Mouse (Mus musculus) liver, postnatal 0 days (tissue): ENCODE measurements around the gene Rcn1. TPM values are rescaled to one million over a fixed set of nuclear protein-coding genes. Genes with fewer than 3 reads are reported as not detected.

Experiments
- ATAC-seq: fragments of 200-750 bp; cut with Nextera tagmentation; 2 replicates; pipeline ENCODE4 v1.8.0; 2017; ENCODE audit warnings: mild to moderate bottlenecking, moderate library complexity
- DNase-seq: peaks from one replicate; pipeline ENCODE4 v3.0.0-alpha.2; 2016
- H3K27ac ChIP-seq: fragments of 300-500 bp; sonication (generic); 2 replicates; pipeline ENCODE4 v1.5.1; 2014; ENCODE audit warnings: antibody characterized with exemption, moderate library complexity, mild to moderate bottlenecking, low read depth
- H3K27me3 ChIP-seq: fragments of 300-500 bp; sonication (generic); 2 replicates; pipeline ENCODE4 v1.6.1; 2014; ENCODE audit warnings: low read length, control low read depth, mixed read lengths; ENCODE audit not compliant: insufficient read depth
- H3K36me3 ChIP-seq: fragments of 300-500 bp; sonication (generic); replicated peaks from 2 replicates; pipeline ENCODE4 v1.6.1; 2014; ENCODE audit warnings: mild to moderate bottlenecking, control low read depth, low read length, moderate library complexity, mixed read lengths; ENCODE audit not compliant: insufficient read depth
- H3K4me1 ChIP-seq: fragments of 300-500 bp; sonication (generic); 2 replicates; pipeline ENCODE4 v1.6.1; 2014; ENCODE audit warnings: antibody characterized with exemption, mild to moderate bottlenecking, control low read depth; ENCODE audit not compliant: insufficient read depth
- H3K4me2 ChIP-seq: fragments of 300-500 bp; sonication (generic); 2 replicates; pipeline ENCODE4 v1.6.1; 2014; ENCODE audit warnings: low read depth, mild to moderate bottlenecking, low read length, moderate library complexity, mixed read lengths
- H3K4me3 ChIP-seq: fragments of 300-500 bp; sonication (generic); 2 replicates; pipeline ENCODE4 v1.5.1; 2014; ENCODE audit warnings: low read depth, low read length
- H3K9ac ChIP-seq: fragments of 300-500 bp; sonication (generic); replicated peaks from 2 replicates; pipeline ENCODE4 v1.6.1; 2014; ENCODE audit warnings: mild to moderate bottlenecking, moderate library complexity
- H3K9me3 ChIP-seq: fragments of 300-500 bp; sonication (generic); 2 replicates; pipeline ENCODE4 v1.6.1; 2016; ENCODE audit warnings: mild to moderate bottlenecking, control low read depth, low read length, mixed read lengths
- CTCF ChIP-seq: sonication (generic); IDR thresholded peaks from 2 replicates; pipeline ENCODE4 v1.5.1; 2016; ENCODE audit warnings: antibody characterized with exemption, low read depth
- EP300 ChIP-seq: IDR thresholded peaks from 2 replicates; pipeline ENCODE4 v1.6.1; 2016; ENCODE audit warnings: antibody characterized with exemption, low read depth, mild to moderate bottlenecking
- WGBS: fragments of 180-500 bp; shearing (Covaris S2); extraction: QIAGEN DNeasy Blood & Tissue Kit; methylation state at CpG from one replicate; pipeline ENCODE4 v1.1.7; 2014; ENCODE audit not compliant: insufficient replicate concordance; 5-methylcytosine and 5-hydroxymethylcytosine counted together
- polyA plus RNA-seq: library from polyadenylated mRNA; unstranded; fragments of >200 nt; fragmentation: Nextera tagmentation; extraction: Ambion mirVana; gene quantifications from 2 replicates; pipeline ENCODE4 v1.2.1, GENCODE M21; 2015

The Rcn1 gene
- polyA plus RNA-seq, 1 experiment from 2014 or later = 8.6 TPM

DNA sequence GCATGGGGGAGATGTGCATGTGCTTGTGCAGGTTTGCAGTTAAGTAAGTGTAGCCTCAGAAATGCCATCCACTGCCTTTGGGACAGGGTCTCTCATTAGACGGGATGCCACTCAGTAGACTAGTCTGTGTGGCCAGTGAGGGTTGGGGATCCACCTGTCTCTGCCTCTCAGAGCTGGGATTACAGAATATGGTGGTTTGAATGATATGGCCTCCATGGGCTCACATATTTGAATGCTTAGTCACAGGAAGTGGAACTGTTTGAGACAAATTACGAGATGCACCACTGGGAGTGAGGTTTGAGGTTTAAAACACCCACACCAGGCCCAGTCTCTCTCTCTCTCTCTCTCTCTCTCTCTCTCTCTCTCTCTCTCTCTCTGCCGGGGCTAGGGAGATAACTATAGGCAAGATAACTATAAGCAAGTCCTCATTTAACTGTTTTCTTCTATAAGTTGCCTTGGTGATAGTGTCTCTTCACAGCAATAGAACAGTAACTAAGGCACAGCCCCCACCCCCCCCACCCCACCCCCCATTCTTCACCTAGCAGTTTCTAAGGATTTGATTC lies 18.3 kb downstream of the Rcn1 start:
- 79% methylated on average over 3 of the region's 3 CpGs for WGBS

DNA sequence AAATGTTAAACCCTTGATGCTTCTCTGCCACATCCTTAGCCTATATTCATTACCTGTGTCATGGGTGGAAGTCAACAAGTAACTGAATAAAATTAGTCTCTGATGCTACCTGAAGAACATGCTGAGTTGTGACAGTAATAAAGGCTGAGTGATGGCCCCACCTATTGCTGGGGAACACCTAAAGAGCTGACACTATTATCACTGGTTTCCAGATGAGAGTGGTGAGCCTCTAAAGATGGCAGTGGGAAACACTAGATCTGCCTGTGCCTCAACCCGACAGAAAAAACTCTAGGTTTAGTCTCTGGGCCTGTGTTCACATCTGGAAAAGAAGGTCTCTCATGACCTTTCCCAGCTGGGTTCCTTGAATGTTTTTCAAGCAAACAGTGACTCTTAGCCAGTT lies 19.4 kb downstream of the Rcn1 start:
- WGBS = 64% methylated on average over 1 of the region's 1 CpGs
- no peak for ATAC-seq
- Histone ChIP-seq H3K4me1 (no peaks in the 10 kb centered on the region), H3K36me3 (no peaks in the 10 kb centered on the region; the same call in 1 of the 2 replicates), H3K4me2 (no peak overlapping the region), H3K4me3 (no peak overlapping the region), H3K9me3 (no peaks in the 10 kb centered on the region), H3K27ac (no peak overlapping the region), H3K27me3 (no peaks in the 10 kb centered on the region), H3K9ac (no peak overlapping the region)
- DNase-seq = no peak
- TF ChIP-seq EP300 (no peak), CTCF (no peak)

More for the DNA sequence above, 18.3 kb downstream of the Rcn1 start:
- H3K36me3 ChIP-seq = no peaks in the 10 kb centered on the region; the same call in none of the 2 replicates
- no peak overlapping the region for H3K4me3 ChIP-seq
- ATAC-seq (no peak), DNase-seq (no peak)
- no peaks in the 10 kb centered on the region for H3K27me3 ChIP-seq
- no peak overlapping the region for H3K4me2 ChIP-seq
- H3K4me1 ChIP-seq = no peaks in the 10 kb centered on the region
- no peak for TF ChIP-seq EP300
- no peak for TF ChIP-seq CTCF
- no peaks in the 10 kb centered on the region for H3K9me3 ChIP-seq
- no peak overlapping the region for H3K27ac ChIP-seq
- H3K9ac ChIP-seq = no peak overlapping the region

DNA sequence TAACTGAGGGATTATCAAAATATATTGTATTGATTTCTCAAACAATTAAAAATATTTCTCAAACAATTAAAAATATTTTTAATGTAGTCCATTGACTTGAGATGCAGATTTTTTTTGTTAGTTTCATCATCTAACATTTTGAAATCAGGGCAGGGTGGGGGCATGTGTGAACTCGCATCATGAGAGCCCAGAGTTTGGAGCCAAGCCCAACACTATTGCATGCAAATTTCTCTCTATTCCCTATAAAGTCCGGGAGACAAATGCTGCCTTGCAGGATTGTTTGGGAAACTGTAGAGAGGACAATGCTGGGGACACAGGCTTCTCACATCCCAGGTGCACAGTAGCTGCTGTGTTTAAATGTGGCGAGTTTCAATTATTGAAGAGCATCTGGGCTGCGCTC lies 23.4 kb downstream of the Rcn1 start:
- WGBS = 65% methylated on average over 4 of the region's 4 CpGs
- Histone ChIP-seq H3K4me3 (no peak overlapping the region), H3K9me3 (no peaks in the 10 kb centered on the region), H3K27me3 (no peaks in the 10 kb centered on the region), H3K4me1 (no peaks in the 10 kb centered on the region), H3K9ac (no peak overlapping the region), H3K36me3 (no peaks in the 10 kb centered on the region), H3K4me2 (no peak overlapping the region), H3K27ac (no peak overlapping the region)
- no peak for DNase-seq
- no peak for TF ChIP-seq EP300
- no peak for TF ChIP-seq CTCF
- no peak for ATAC-seq

DNA sequence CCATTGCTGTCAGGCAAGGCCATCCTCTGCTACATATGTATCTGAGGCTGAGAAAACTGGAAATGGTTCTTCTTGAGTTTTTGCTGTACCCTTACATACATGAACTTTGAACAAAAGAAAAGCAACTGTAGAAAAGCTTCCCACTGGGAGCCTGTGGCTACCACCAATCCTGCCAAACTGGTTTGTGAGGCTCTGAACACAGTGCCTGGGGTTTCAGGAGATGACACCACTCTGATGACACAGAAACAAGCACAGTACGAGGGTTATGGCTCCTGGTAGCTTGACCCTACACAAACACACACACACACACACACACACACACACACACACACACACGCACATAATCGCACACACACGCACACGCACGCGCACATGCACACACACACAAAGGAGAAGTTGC lies 23.9 kb downstream of the Rcn1 start:
- WGBS = 68% methylated on average over 7 of the region's 7 CpGs
- no peak for DNase-seq

DNA sequence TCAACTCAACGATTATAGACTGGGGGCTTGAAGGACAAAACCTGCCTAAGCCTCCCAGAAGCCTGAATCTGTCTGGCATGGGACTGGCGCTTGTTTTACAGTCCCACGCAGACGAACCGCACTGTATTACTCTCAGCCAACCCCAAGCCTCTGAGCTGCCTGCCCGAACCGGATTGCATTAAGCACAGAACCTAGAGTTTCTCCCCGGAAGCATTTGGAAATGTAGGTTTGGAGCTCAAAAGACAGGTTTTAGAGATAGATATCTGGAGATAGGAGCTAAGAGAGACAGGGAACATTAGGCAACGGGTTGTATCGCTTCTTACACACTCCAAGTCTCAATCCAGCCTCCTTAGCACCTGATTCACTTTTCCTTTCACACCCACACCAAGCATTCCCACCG lies 25.5 kb downstream of the Rcn1 start:
- no peak overlapping the region for H3K4me2 ChIP-seq
- no peaks in the 10 kb centered on the region for H3K36me3 ChIP-seq
- H3K27me3 ChIP-seq = no peaks in the 10 kb centered on the region
- no peak for ATAC-seq
- no peak for TF ChIP-seq CTCF
- no peak for TF ChIP-seq EP300
- DNase-seq = no peak
- no peak overlapping the region for H3K27ac ChIP-seq
- no peaks in the 10 kb centered on the region for H3K4me1 ChIP-seq
- no peaks in the 10 kb centered on the region for H3K9me3 ChIP-seq
- H3K4me3 ChIP-seq = no peak overlapping the region
- no peak overlapping the region for H3K9ac ChIP-seq
- 78% methylated on average over 11 of the region's 11 CpGs for WGBS

More for the DNA sequence above, 23.9 kb downstream of the Rcn1 start:
- Histone ChIP-seq H3K9me3 (no peaks in the 10 kb centered on the region), H3K9ac (no peak overlapping the region), H3K4me3 (no peak overlapping the region), H3K27ac (no peak overlapping the region), H3K27me3 (no peaks in the 10 kb centered on the region), H3K4me2 (no peak overlapping the region), H3K4me1 (no peaks in the 10 kb centered on the region), H3K36me3 (no peaks in the 10 kb centered on the region)
- TF ChIP-seq EP300 = no peak
- ATAC-seq = no peak

DNA sequence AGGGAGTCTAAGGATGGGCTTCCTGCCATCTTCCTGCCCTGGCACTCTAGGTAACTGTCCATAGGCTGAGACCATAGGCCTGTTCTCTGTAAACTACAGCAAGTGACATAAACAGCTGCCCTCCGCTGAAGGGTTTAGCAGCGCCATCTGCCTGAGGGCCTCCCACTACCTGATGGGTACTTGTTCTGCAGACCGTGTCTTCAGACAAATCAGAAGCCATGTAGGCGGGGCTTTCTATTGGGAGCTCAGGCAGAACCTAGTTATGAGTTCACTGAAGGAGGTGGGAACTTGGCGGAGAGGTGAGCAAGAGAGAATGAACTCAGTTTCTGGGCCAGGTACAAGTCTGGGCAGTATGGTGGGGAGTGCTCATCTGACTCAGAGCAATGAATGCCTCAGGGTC lies 26.4 kb downstream of the Rcn1 start:
- H3K4me1 ChIP-seq = no peaks in the 10 kb centered on the region
- H3K4me3 ChIP-seq = no peak overlapping the region
- H3K9me3 ChIP-seq = no peaks in the 10 kb centered on the region
- H3K27me3 ChIP-seq = no peaks in the 10 kb centered on the region
- H3K9ac ChIP-seq = no peak overlapping the region
- H3K36me3 ChIP-seq = no peaks in the 10 kb centered on the region
- ATAC-seq = no peak
- DNase-seq = no peak
- H3K27ac ChIP-seq = no peak overlapping the region
- H3K4me2 ChIP-seq = no peak overlapping the region
- TF ChIP-seq CTCF (no peak), EP300 (no peak)
- WGBS = 68% methylated on average over 5 of the region's 5 CpGs

DNA sequence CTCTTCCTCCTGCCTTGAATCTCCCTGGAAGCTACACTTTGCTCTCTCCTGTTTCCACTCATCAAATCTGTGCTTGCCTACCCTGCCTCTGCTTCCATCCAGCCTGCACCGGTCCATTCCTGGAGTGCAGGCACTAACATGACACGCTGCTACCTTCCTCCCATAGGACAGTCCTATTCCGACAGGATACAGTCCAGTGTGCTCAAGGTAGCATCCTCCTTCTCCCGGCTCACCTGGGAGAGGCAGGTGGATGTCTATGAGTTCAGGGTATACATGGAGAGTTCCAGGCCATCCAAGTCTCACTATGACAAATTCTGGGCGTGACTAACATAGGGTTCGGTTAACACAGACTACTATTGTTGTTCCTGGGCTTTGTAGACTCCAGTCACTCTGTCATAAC lies 27.0 kb downstream of the Rcn1 start:
- H3K27me3 ChIP-seq = no peaks in the 10 kb centered on the region

More for the DNA sequence above, 27.0 kb downstream of the Rcn1 start:
- no peak overlapping the region for H3K4me2 ChIP-seq
- no peak overlapping the region for H3K27ac ChIP-seq
- H3K9ac ChIP-seq = no peak overlapping the region
- DNase-seq (no peak), ATAC-seq (no peak)
- no peaks in the 10 kb centered on the region for H3K36me3 ChIP-seq
- no peaks in the 10 kb centered on the region for H3K9me3 ChIP-seq
- TF ChIP-seq CTCF (no peak), EP300 (no peak)
- WGBS = 82% methylated on average over 6 of the region's 6 CpGs
- H3K4me3 ChIP-seq = no peak overlapping the region
- no peaks in the 10 kb centered on the region for H3K4me1 ChIP-seq
